Mouse (Mus musculus) small intestine, adult 2 months (tissue): ENCODE data around the gene Mamdc4. TPM values are rescaled to one million over a fixed set of nuclear protein-coding genes. Genes with fewer than 3 reads are reported as not detected.
"Not testable (repeated sequence)": the region's sequence is repeated elsewhere in the genome, so short reads cannot be mapped to it uniquely, and the experiment has no call there.

Experiments used
- H3K27ac ChIP-seq: fragments of 200-500 bp; 2 replicates; pipeline ENCODE4 v1.5.1; 2012; ENCODE audit warnings: low read depth, low read length, control low read depth, inconsistent platforms; ENCODE audit not compliant: insufficient read depth
- H3K27me3 ChIP-seq: fragments of 200-500 bp; 2 replicates; pipeline ENCODE4 v1.6.1; 2012; ENCODE audit warnings: mild to moderate bottlenecking, moderate library complexity, low read length, inconsistent platforms; ENCODE audit not compliant: control insufficient read depth, insufficient read depth
- H3K36me3 ChIP-seq: fragments of 200-500 bp; 2 replicates; pipeline ENCODE4 v1.6.1; 2012; ENCODE audit warnings: mild to moderate bottlenecking, low read length, control low read depth, inconsistent platforms; ENCODE audit not compliant: control insufficient read depth, insufficient read depth
- H3K4me1 ChIP-seq: fragments of 200-500 bp; 2 replicates; pipeline ENCODE4 v1.6.1; 2012; ENCODE audit warnings: low read length, inconsistent platforms, mixed read lengths; ENCODE audit not compliant: control insufficient read depth, insufficient read depth, insufficient read length
- H3K4me3 ChIP-seq: fragments of 200-500 bp; 2 replicates; pipeline ENCODE4 v1.5.1; 2012; ENCODE audit warnings: low read depth, mild to moderate bottlenecking, control low read depth, inconsistent platforms, low read length, moderate library complexity
- CTCF ChIP-seq: fragments of 200-500 bp; IDR thresholded peaks from 2 replicates; pipeline ENCODE4 v1.5.1; 2012; ENCODE audit warnings: low read depth, mild to moderate bottlenecking, control low read depth, inconsistent platforms, low read length, moderate library complexity, mixed read lengths; ENCODE audit not compliant: insufficient replicate concordance, insufficient read length; ENCODE audit errors: extremely low read depth
- POLR2A ChIP-seq: fragments of 200-500 bp; IDR thresholded peaks from 2 replicates; pipeline ENCODE4 v1.6.1; 2012; ENCODE audit warnings: low read depth, mild to moderate bottlenecking, control low read depth, inconsistent platforms, low read length, moderate library complexity
- WGBS: fragments of 180-500 bp; shearing (Covaris S2); methylation state at CpG from one replicate; pipeline ENCODE4 v1.1.7; 2018; 5-methylcytosine and 5-hydroxymethylcytosine counted together
- polyA plus RNA-seq: library from polyadenylated mRNA; depleted of rRNA; stranded (reverse); fragments of >200 nt; gene quantifications from 2 replicates; pipeline ENCODE4 v1.2.3, GENCODE M21; 2012

The Mamdc4 gene
- polyA plus RNA-seq, 1 experiment = 1.1 TPM

DNA sequence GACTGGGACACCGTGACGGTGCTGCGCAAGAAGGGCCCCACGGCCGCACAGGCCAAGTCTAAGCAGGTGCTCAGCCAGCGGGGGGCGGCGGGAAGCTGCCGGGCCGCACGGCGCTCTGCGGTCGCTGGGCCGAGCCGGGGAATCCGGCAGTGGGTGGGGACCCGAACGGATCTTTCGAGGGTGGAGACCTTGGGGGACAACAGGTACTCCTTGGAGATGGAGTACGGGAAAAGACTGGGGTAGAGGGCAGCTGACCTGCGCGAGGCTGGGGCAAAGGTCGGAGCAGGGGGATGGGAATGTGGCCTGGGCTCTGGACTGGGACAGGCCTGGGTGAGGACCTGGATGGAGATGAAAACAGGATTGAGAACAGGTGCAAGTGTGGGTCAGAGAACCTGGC lies 16.7 kb downstream of the Mamdc4 start:
- Histone ChIP-seq H3K4me3 (peak overlapping the region; percentile 89), H3K27me3 (no peaks in the 10 kb centered on the region), H3K27ac (peak overlapping the region; percentile 84), H3K4me1 (peaks cover 15% of the 10 kb centered on the region), H3K36me3 (peaks cover 30% of the 10 kb centered on the region)
- under 1% methylated on average over 24 of the region's 24 CpGs for WGBS
- TF ChIP-seq CTCF = no peak
- no peak for TF ChIP-seq POLR2A

DNA sequence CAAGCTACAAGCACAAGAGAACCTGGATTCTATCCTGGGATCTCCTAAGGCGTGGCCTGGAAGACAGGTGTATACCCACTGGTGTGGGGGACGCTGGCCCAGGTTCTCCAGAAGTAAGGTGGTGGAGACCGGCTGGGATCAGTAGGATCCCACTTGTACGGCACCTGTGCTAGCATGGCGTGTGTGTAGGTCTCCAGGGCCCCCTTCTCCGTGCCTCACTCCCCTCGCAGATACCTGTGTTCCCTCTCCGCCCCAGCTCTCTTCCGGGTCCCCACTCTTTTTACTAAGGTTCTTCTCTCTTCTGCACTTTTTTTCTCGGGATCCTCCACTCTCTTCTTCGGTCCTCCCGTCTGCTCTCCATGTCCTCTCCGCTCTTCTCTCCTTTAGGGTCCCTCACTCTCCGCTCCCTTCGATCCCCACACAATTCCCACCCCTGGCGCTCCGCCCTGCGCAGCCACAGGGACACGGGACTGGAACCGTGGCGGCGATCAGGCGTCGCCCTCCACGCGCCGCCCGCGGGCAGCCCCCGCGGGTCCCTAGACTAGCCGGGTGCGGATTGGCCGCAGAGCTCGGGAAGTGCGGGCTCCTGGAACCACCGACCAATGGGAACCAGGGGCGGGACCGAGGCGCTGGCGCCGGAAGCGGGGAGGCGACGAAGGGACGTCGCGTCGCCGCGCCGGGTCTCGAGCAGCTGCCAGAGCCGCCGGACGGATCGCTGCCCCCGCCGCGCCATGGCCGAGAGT lies 17.3 kb downstream of the Mamdc4 start, which contains the start of gene Edf1:
TSS of gene Edf1 (plus strand) at position 627 of the 743 bp plus-strand sequence.
- Histone ChIP-seq H3K4me3 (peak within 1 kb of the TSS; percentile 89), H3K27ac (peak within 1 kb of the TSS; percentile 84), H3K36me3 (peaks cover 25% of the 10 kb centered on the region), H3K27me3 (no peaks in the 10 kb centered on the region), H3K4me1 (peaks cover 12% of the 10 kb centered on the region)
- TF ChIP-seq POLR2A (peak; percentile 86), CTCF (no peak)
- WGBS = under 1% methylated on average over 61 of the region's 61 CpGs

DNA sequence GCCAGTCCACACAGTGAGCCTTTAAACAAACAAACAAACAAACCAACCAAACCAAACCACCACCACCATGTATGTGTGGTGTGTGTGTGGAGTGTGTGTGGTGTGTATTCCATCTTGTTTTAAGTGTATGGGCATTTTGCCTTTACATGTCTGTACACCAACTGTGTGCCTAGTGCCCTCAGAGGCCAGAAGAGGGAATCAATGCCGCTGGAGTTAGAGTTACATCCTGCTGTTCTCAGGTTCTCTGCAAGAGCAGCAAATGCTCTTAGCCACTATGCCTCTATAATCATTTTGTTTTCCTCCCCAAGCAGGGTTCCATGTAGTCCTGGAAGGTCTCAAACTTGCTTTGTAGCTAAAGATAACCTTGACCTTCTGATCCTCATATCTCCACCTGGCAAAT lies 18.3 kb downstream of the Mamdc4 start:
- Histone ChIP-seq H3K4me1 (peaks cover 2% of the 10 kb centered on the region; the same call in 1 of the 2 replicates), H3K27me3 (no peaks in the 10 kb centered on the region), H3K36me3 (peaks cover 15% of the 10 kb centered on the region), H3K4me3 (no peak overlapping the region), H3K27ac (no peak overlapping the region)
- WGBS = 48% methylated on average over 1 of the region's 1 CpGs
- TF ChIP-seq CTCF = no peak
- TF ChIP-seq POLR2A = no peak

DNA sequence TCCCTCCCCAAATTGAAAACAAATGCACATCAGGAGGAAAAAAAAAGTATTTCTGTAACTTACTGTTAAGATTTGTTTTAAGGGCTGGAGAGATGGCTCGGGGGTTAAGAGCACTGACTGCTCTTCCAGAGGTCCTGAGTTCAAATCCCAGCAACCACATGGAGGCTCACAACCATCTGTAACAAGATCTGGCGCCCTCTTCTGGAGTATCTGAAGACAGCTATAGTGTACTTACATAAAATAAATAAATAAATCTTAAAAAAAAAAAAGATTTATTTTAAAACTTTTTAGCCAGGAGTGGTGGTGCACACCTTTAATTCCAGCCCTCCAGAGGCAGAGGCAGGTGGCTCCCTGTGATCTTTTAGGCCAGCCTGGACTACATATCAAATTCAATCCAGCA lies 19.2 kb downstream of the Mamdc4 start:
- H3K27ac ChIP-seq, H3K36me3 ChIP-seq, H3K4me3 ChIP-seq, H3K4me1 ChIP-seq, H3K27me3 ChIP-seq: not testable (repeated sequence)
- WGBS = 69% methylated on average over 2 of the region's 2 CpGs

DNA sequence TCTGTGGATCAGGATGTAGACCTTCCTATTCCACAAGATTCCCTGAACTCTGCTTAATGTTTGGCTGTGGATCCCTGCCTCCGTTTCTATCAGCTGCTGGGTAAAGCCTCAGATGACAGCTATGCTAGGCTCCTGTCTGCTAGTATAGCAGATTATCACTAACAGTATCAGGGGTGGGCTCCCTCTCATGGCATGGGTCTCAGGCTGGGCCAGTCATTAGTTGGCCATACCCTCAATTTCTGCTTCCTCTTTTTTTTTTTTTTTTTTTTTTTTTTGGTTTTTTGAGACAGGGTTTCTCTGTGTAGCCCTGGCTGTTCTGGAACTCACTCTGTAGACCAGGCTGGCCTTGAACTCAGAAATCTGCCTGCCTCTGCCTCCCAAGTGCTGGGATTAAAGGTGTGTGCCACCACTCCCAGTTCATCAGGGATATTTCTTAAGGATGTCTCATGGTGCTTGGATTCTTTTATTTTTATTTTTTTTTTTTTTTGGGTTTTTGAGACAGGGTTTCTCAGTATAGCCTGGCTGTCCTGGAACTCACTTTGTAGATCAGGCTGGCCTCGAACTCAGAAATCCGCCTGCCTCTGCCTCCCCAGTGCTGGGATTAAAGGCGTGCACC lies 21.4 kb downstream of the Mamdc4 start:
- not testable (repeated sequence) for H3K36me3 ChIP-seq, H3K27ac ChIP-seq, H3K27me3 ChIP-seq, H3K4me3 ChIP-seq
- H3K4me1 ChIP-seq = peaks cover 16% of the 10 kb centered on the region; the same call in 1 of the 2 replicates
- 89% methylated on average over 4 of the region's 4 CpGs for WGBS

DNA sequence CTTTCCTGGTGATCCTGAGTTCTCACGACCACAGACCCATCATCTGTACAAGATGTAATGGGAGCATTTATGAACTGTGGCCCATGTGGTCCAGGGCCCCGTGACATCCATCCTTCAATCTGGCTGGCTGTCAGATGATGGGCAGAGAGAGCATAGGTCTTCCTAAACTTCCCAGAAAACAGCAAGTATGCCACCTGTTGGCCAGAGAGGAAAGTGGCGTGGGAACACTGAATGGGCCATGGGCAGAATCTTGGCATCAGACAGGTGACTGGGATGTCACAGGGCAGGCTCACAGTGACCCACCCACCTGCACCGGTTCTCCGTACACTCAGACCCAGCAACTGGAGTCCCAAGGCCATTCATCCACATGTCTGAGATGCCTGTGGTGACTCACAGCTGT lies 23.5 kb downstream of the Mamdc4 start:
- Histone ChIP-seq H3K27ac (no peak overlapping the region), H3K36me3 (no peaks in the 10 kb centered on the region), H3K4me1 (peaks cover 15% of the 10 kb centered on the region; the same call in 1 of the 2 replicates), H3K27me3 (no peaks in the 10 kb centered on the region), H3K4me3 (no peak overlapping the region)
- 19% methylated on average over 5 of the region's 5 CpGs for WGBS
- TF ChIP-seq POLR2A (no peak), CTCF (peak; percentile 63; the same call in 1 of the 2 replicates)

DNA sequence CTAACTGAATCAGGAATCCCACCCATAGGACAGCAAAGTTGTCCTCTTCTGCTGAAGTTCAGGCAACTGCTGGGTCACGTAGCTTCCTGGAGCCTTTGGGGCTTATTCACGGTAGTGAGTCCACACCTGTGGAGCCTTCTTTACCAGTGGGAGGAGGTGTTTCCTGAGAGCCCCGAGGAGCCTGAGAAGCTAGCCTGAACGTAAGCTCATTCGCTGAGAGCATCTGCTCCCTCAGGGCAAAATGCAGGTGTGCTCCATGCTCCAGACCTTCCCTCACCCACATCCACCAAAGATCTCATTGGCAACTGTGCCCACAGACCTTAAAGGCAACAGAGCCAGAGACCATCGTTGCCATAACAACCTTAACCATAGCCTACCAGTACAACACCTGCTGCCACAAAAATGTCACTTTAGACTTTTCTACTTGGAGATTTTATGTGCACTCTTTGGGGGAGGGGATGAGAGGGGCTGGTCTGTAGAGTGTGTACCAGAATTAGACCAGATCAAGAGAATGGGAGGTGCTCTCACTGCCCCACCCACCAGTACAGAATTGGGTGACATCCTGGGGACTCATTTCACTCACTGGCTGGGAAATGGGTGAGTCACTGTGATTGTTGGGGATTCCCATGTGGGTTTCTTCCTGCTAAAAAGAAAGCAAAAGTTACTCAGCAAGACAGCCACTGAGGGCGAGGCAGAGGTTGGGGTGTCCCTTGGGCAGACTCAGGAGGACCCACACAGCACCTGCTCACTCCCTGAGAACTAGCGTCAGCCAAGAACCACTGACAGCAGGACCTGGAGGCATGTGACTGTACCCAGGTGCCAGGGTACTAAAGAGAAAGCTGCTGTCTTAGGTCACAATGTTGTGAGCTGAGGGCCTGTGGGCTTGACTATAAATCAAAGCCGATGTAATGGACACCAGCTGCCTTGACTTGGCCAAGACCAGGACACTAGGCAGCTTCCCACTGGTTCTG lies 25.3 kb downstream of the Mamdc4 start:
- TF ChIP-seq CTCF = no peak
- Histone ChIP-seq H3K4me3 (no peak overlapping the region), H3K4me1 (peaks cover 17% of the 10 kb centered on the region), H3K36me3 (no peaks in the 10 kb centered on the region), H3K27me3 (no peaks in the 10 kb centered on the region), H3K27ac (peak overlapping the region; percentile 56)
- WGBS = 40% methylated on average over 9 of the region's 9 CpGs
